Mouse (Mus musculus): ENCODE measurements around the gene Sacs.

DNA sequence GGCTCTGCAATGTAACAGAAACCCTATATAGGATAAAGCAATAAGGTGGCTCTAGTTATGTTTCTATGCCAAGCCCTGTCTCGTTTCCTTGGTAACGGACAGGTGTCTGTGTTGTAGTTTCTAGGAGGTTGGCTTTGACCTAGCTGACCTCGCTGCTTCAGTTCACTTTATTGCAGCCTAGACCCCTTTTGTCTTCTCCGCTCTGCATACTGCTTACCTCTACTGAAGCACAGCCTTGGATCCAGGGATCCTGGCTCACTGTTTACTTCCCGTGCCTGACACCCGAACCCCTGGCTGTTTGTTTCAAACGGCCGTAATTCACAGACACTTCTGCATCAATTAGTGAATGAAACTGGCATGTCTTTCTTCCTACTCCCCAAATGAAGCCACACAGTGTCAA lies 5.1 kb downstream of the Sacs start:
- no peak for TF ChIP-seq POLR2A (IDR thresholded peaks at IDR 0.05; ENCODE audit: borderline replicate concordance, extremely low read depth, insufficient read depth, insufficient read length, poor library complexity, severe bottlenecking)
- no peak for TF ChIP-seq CTCF (IDR thresholded peaks at IDR 0.05; ENCODE audit: borderline replicate concordance, extremely low read depth, insufficient read depth, insufficient read length)

Measured in brain, embryonic 14.5 days (tissue).